Mouse (Mus musculus): ENCODE data around the gene BC052040.

DNA sequence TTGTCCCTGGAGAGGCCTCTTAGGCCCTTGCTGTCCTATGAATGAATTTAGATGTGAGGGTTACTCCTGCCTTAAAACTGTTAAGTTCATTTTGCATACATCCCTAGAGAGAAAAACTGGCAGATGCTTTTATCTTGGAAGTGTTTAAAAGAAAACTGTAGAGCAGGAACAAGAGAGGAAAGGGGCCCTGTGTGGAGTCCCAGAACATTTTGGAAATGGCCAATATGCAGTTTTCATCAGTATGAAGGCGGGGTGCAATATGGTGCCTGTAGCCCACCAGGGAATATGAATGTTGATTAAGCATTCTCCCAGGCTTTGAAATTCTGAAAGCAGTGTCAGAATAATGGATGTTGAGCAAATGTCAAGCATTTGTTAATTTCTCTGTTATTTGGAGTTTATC lies 19.8 kb downstream of the BC052040 start:
- TF ChIP-seq CTCF (IDR thresholded peaks at IDR 0.05; ENCODE audit: low read depth), result no peak
- no peak for TF ChIP-seq EP300 (IDR thresholded peaks at IDR 0.05; ENCODE audit: low read depth)
